Mouse (Mus musculus) neural tube, embryonic 12.5 days (tissue): Measurements from ENCODE around the gene Znrf2. TPM values are rescaled to one million over a fixed set of nuclear protein-coding genes. Genes with fewer than 3 reads are reported as not detected.
"Not testable (repeated sequence)": the region's sequence is repeated elsewhere in the genome, so short reads cannot be mapped to it uniquely, and the experiment has no call there.

Experiments used
- ATAC-seq: fragments of 200-750 bp; cut with Nextera tagmentation; 2 replicates; pipeline ENCODE4 v1.8.0; 2017; ENCODE audit warnings: low read depth, mild to moderate bottlenecking, moderate TSS enrichment, moderate library complexity; ENCODE audit not compliant: low FRiP score
- H3K27ac ChIP-seq: fragments of 300-500 bp; sonication (generic); 2 replicates; pipeline ENCODE4 v1.5.1; 2016
- H3K27me3 ChIP-seq: fragments of 300-500 bp; sonication (generic); replicated peaks from 2 replicates; pipeline ENCODE4 v1.6.1; 2016; ENCODE audit warnings: mild to moderate bottlenecking
- H3K36me3 ChIP-seq: fragments of 300-500 bp; sonication (generic); 2 replicates; pipeline ENCODE4 v1.6.1; 2016; ENCODE audit warnings: mild to moderate bottlenecking
- H3K4me1 ChIP-seq: fragments of 300-500 bp; sonication (generic); 2 replicates; pipeline ENCODE4 v1.6.1; 2016
- H3K4me2 ChIP-seq: fragments of 300-500 bp; sonication (generic); replicated peaks from 2 replicates; pipeline ENCODE4 v1.6.1; 2016; ENCODE audit warnings: mild to moderate bottlenecking
- H3K4me3 ChIP-seq: fragments of 300-500 bp; sonication (generic); 2 replicates; pipeline ENCODE4 v1.5.1; 2016
- H3K9ac ChIP-seq: fragments of 300-500 bp; sonication (generic); 2 replicates; pipeline ENCODE4 v1.6.1; 2016; ENCODE audit warnings: mild to moderate bottlenecking
- H3K9me3 ChIP-seq: fragments of 300-500 bp; sonication (generic); 2 replicates; pipeline ENCODE4 v1.6.1; 2016; ENCODE audit warnings: mild to moderate bottlenecking
- WGBS: fragments of 180-500 bp; shearing (Covaris S2); methylation state at CpG from one replicate; pipeline ENCODE4 v1.1.7; 2016; 5-methylcytosine and 5-hydroxymethylcytosine counted together
- polyA plus RNA-seq: library from polyadenylated mRNA; unstranded; fragments of >200 nt; fragmentation: Nextera tagmentation; extraction: Ambion mirVana; gene quantifications from 2 replicates; pipeline ENCODE4 v1.2.1, GENCODE M21; 2016

Gene Znrf2
- polyA plus RNA-seq, 1 experiment from 2014 or later: 4.4 TPM

DNA sequence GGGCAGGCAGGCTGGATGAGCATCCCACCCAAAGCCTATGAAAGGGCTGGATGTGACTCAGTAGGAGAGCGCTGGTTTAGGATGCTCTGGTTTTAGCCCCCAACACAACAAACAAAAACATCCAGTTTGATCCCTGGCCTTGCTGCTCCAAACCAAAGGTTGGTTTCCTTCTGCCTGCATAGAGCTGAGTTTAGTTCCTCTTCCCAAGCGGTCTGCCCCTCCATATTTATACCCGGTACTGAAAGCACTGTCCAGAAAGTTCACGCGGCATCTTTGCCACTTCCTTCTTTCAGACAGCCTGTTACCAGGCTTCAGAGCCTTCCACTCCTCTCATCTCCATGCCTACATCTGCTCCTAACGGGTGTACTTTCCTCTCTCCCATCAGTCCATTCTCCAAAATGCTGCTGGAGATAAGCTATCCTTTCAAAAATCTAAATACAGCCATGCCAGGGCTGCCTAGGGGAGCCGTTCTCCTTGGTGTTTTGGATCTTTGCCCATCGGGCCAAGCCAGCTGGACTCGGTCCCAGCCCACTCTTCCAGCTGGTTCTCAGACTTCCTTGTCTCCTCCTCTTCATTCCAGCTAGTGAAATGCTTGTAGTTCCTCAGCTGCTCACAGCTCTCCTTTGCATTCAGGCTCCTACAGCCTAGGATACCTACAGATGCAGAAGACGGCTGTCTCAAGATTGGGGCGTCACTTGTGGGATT, 5.0 kb upstream of the Znrf2 start:
- Histone ChIP-seq H3K36me3 (no peaks in the 10 kb centered on the region), H3K4me3 (no peak overlapping the region), H3K9ac (no peak overlapping the region), H3K9me3 (no peaks in the 10 kb centered on the region), H3K27me3 (no peaks in the 10 kb centered on the region), H3K4me1 (peaks cover 5% of the 10 kb centered on the region; the same call in 1 of the 2 replicates), H3K4me2 (no peak overlapping the region), H3K27ac (no peak overlapping the region)
- no peak for ATAC-seq
- WGBS: 90% methylated on average over 11 of the region's 11 CpGs

DNA sequence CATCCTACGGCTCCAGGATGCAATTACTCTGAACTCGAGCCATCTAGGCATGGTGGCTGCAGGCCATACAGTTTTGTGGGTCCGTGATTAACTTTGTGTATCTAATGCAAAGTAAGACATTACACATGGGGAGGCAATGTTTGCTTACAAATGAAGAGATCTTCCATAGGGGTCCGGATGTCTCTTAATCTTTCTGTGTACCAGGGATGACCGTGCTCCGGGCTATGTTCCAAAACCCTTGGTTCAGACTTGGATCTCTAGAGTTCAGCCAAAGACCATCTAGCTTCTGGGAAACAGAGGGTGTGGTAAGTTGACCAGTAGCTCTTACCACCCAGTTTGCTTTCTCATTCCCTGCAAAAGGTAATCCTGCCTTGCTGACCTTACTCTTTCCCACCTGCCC, 4.4 kb upstream of the Znrf2 start:
- Histone ChIP-seq H3K4me1 (peaks cover 5% of the 10 kb centered on the region; the same call in 1 of the 2 replicates), H3K9me3 (no peaks in the 10 kb centered on the region), H3K9ac (no peak overlapping the region), H3K36me3 (no peaks in the 10 kb centered on the region), H3K27me3 (no peaks in the 10 kb centered on the region), H3K27ac (no peak overlapping the region), H3K4me3 (no peak overlapping the region), H3K4me2 (no peak overlapping the region)
- 91% methylated on average over 6 of the region's 6 CpGs for WGBS
- no peak for ATAC-seq

DNA sequence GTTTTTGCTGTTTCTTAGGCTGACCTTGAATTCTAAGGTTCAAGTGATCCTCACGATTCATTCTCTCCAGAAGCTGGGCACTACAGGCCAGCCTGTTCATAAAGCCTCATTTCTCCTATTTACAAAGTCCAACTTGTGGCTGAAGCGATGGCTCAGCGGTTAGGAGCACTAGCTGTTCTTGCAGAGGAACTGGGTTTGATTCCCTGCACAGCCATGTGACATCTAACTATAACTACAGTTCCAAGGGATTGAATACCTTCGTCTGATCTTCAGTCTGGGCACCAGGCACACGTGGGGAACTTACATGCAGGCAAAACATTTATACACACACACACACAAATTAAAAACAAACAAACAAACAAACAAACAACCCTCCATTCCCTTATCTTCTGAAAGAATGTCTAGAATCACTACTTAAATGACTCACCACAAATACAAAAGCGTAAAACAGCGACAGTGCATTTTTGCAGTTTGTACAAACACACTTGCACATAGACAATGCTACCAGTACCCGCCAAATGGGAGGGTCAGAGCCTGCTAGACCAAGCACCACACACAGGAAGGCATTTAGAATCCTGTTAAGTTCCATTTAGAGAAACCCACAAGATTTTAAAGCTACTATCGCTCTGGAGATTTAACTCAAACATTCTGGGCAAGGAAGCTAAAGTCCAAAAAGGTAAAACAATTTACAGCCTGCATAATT, 1.1 kb upstream of the Znrf2 start:
- no peaks in the 10 kb centered on the region for H3K27me3 ChIP-seq
- H3K27ac ChIP-seq: no peak overlapping the region
- H3K36me3 ChIP-seq: no peaks in the 10 kb centered on the region
- H3K4me3 ChIP-seq: no peak overlapping the region
- H3K9ac ChIP-seq: no peak overlapping the region
- H3K4me2 ChIP-seq: peak overlapping the region; percentile 72
- H3K4me1 ChIP-seq: peaks cover 15% of the 10 kb centered on the region
- no peak for ATAC-seq
- H3K9me3 ChIP-seq: no peaks in the 10 kb centered on the region
- 83% methylated on average over 9 of the region's 9 CpGs for WGBS

DNA sequence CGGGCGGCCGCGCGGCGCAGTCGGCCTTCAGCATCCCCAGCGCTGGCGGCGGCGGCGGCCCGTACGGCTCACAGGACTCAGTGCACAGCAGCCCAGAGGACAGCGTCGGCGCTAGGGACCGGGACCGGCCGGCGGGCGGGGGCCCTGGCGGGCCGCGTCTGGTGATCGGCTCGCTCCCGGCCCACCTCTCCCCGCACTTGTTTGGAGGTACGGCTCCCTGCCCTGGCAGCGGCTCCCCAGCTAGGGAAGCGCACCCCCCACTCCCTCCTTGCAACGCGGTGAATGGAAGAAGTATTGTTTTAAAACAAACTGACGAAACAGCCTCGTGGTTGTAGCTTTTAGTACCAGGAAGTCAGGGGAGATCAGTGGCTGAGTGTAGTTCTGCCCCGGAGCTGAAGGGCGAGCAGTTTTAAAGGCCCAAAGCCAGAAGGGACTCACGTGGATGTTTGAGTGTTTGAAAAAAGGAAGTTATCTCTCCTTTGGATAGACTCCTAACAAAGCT, 601 bp downstream of the Znrf2 start:
- WGBS: under 1% methylated on average over 37 of the region's 39 CpGs
- peaks cover 15% of the 10 kb centered on the region for H3K4me1 ChIP-seq

DNA sequence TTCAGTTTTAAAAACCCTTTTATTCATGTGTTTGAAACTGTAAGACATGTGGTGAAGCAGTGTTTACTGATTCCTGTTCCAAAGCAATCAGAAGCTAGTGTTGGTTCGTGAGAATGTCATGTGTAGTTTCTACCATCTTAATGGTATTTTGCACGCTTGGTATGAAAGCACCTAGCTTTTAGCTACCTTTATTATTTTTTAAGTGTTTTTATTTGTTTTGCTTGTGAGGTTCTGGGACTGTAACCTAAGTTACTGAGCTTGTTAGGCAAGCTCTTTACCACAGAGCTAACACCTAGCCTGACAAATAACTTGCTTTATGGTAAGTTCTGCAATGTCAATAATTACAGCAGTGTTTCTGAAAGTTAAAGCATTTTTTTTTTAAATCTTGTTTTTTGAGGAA, 1.7 kb downstream of the Znrf2 start:
- Histone ChIP-seq H3K9me3 (no peaks in the 10 kb centered on the region), H3K9ac (no peak overlapping the region), H3K36me3 (no peaks in the 10 kb centered on the region), H3K27me3 (no peaks in the 10 kb centered on the region), H3K4me2 (peak overlapping the region; percentile 72), H3K4me1 (peaks cover 15% of the 10 kb centered on the region), H3K27ac (no peak overlapping the region), H3K4me3 (peak overlapping the region; percentile 83; the same call in 1 of the 2 replicates)
- ATAC-seq: no peak
- WGBS: 55% methylated on average over 2 of the region's 2 CpGs

More for the DNA sequence above, 601 bp downstream of the Znrf2 start:
- Histone ChIP-seq H3K4me2 (peak overlapping the region; percentile 72), H3K27me3 (no peaks in the 10 kb centered on the region), H3K9me3 (no peaks in the 10 kb centered on the region), H3K36me3 (no peaks in the 10 kb centered on the region), H3K27ac (peak overlapping the region; percentile 96), H3K9ac (peak overlapping the region; percentile 89), H3K4me3 (peak overlapping the region; percentile 83)
- peak; percentile 56 for ATAC-seq

DNA sequence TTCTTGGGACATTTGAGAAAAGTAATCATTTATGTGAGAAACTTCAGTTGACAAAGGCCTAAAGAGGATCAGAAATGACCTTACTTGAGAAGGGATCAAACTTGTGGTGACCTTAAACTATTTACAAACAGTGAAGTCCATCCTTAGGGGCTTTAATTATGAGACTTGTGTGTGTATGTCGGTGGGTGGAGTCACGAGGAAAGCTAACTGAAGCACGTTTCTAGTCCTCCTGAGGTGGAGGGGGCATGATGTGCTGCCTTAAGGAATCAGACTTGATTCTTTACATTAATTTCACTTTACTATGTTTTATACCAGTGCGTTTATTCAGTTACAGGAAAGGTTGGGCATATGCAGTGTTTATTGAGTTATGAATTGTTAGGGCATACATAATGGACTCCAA, 2.6 kb downstream of the Znrf2 start:
- Histone ChIP-seq H3K9ac (no peak overlapping the region), H3K4me1 (peaks cover 15% of the 10 kb centered on the region), H3K36me3 (no peaks in the 10 kb centered on the region), H3K9me3 (no peaks in the 10 kb centered on the region), H3K27me3 (no peaks in the 10 kb centered on the region), H3K4me2 (0 out of 2 replicates have a peak overlapping the region, but pooled peaks have one; percentile 12), H3K4me3 (no peak overlapping the region), H3K27ac (no peak overlapping the region)
- WGBS: 42% methylated on average over 4 of the region's 4 CpGs
- ATAC-seq: no peak

DNA sequence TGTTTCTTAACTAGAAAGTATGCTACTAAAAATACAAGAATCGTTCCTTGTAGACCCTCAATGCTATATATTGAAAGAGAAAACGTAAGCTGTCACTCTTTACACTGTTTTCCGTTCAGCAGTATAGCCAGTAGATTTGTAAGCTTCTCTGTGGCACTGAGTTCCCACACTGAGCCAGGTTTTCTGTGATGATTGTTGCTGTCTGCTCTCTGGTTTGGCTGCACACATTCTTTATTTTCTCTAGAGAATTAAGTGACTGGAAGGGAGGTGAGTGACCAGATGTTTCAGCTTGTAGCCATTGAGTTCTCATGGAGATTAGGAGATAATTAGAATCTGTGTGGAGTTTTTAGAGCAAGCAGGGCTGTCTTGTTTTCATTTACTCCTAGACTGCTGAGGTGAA, 3.0 kb downstream of the Znrf2 start:
- H3K27ac ChIP-seq: no peak overlapping the region
- H3K4me1 ChIP-seq: peaks cover 15% of the 10 kb centered on the region
- WGBS: 71% methylated on average over 3 of the region's 3 CpGs
- no peaks in the 10 kb centered on the region for H3K9me3 ChIP-seq
- H3K4me3 ChIP-seq: no peak overlapping the region
- H3K4me2 ChIP-seq: no peak overlapping the region
- no peaks in the 10 kb centered on the region for H3K36me3 ChIP-seq
- ATAC-seq: no peak
- no peak overlapping the region for H3K9ac ChIP-seq
- H3K27me3 ChIP-seq: no peaks in the 10 kb centered on the region

DNA sequence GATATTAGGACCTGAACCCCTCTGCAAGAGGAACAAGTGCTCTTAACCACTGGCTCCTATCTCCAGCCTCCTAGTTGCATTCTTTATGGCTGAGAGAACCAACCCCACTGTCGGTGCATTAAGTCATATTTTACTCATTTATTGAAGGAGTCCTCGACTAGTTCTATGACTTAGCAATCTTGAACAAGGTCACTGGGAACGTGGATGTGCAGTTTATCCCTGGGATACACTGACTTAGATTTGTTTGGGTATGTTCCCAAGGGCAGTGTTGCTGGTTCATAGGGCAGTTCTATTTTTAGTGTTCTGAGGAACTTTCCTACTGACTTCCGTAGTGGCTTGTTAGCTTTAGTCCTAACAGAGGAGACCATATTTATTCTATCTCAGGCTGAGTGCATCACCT, 5.6 kb downstream of the Znrf2 start:
- 82% methylated on average over 4 of the region's 4 CpGs for WGBS
- Histone ChIP-seq H3K4me1 (peaks cover 10% of the 10 kb centered on the region; the same call in 1 of the 2 replicates), H3K9ac (no peak overlapping the region), H3K27me3 (no peaks in the 10 kb centered on the region), H3K9me3 (no peaks in the 10 kb centered on the region), H3K36me3 (no peaks in the 10 kb centered on the region), H3K27ac (no peak overlapping the region), H3K4me2 (no peak overlapping the region), H3K4me3 (no peak overlapping the region)
- no peak for ATAC-seq

DNA sequence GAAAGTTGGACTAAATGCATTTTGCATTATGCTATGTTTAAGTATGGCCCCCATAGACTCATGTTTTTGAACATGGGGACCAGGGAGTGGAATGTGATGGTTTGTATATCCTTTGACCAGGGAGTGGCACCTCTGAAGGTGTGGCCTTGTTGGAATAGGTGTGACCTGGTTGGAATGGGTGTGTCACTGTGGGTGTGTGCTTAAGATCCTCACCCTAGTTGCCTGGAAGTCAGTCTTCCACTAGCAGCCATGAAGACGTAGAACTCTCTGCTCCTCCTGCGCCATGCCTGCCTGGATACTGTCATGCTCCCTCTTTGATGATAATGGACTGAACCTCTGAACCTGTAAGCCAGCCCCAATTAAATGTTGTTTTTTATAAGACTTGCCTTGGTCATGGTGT, 7.8 kb downstream of the Znrf2 start:
- H3K9me3 ChIP-seq: not testable (repeated sequence)

DNA sequence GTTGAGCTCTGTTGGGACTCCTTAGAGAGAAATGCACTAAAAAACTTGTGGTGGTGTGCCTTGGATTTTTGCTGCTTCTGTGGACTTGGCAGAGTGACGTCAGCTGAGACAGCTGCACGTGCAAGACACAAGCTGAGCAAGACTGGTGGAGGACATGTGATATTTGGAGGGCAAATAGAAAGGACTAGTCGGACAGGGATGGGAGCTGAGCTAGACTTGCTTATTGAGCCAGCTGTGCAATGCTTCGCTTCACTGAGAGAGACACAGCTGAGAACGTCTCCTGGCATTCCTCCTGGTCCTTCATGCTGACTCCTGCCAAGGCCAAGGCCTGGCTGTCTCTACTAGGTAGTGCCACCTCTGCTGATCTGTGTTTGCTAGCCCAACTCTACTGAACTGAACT, 10.8 kb downstream of the Znrf2 start:
- no peak overlapping the region for H3K4me2 ChIP-seq
- no peak overlapping the region for H3K27ac ChIP-seq
- no peak overlapping the region for H3K4me3 ChIP-seq
- no peak overlapping the region for H3K9ac ChIP-seq
- H3K27me3 ChIP-seq: no peaks in the 10 kb centered on the region
- H3K36me3 ChIP-seq: no peaks in the 10 kb centered on the region
- 86% methylated on average over 5 of the region's 5 CpGs for WGBS
- no peak for ATAC-seq
- peaks cover 5% of the 10 kb centered on the region; the same call in 1 of the 2 replicates for H3K4me1 ChIP-seq
- H3K9me3 ChIP-seq: no peaks in the 10 kb centered on the region

More for the DNA sequence above, 7.8 kb downstream of the Znrf2 start:
- ATAC-seq, H3K4me1 ChIP-seq, H3K4me2 ChIP-seq, H3K27me3 ChIP-seq, H3K36me3 ChIP-seq, H3K9ac ChIP-seq, H3K27ac ChIP-seq, H3K4me3 ChIP-seq: not testable (repeated sequence)
- 96% methylated on average over 2 of the region's 2 CpGs for WGBS

DNA sequence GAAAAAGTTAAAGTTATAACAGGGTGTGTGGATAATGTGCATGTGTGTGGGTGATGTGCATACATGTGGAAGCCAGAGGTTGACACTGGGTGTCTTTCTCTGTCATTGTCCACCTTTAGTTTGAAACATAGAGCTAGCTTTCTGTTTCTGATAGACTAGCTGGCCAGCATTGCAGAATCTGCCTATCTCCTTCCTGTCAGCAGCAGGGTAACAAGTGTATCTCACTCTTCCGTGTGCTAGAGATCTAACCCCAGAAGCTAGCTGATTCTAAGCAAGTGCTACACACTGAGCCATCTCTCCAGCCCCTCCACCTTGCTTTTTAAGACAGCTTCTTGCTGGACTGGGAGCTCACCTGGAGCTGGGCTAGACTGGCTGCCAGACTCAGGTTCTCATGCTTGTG, 11.6 kb downstream of the Znrf2 start:
- no peak for ATAC-seq
- Histone ChIP-seq H3K36me3 (no peaks in the 10 kb centered on the region), H3K9me3 (no peaks in the 10 kb centered on the region), H3K4me3 (no peak overlapping the region), H3K4me1 (peaks cover 5% of the 10 kb centered on the region; the same call in 1 of the 2 replicates), H3K4me2 (no peak overlapping the region), H3K27ac (no peak overlapping the region), H3K27me3 (no peaks in the 10 kb centered on the region), H3K9ac (no peak overlapping the region)
- 90% methylated on average over 1 of the region's 1 CpGs for WGBS

DNA sequence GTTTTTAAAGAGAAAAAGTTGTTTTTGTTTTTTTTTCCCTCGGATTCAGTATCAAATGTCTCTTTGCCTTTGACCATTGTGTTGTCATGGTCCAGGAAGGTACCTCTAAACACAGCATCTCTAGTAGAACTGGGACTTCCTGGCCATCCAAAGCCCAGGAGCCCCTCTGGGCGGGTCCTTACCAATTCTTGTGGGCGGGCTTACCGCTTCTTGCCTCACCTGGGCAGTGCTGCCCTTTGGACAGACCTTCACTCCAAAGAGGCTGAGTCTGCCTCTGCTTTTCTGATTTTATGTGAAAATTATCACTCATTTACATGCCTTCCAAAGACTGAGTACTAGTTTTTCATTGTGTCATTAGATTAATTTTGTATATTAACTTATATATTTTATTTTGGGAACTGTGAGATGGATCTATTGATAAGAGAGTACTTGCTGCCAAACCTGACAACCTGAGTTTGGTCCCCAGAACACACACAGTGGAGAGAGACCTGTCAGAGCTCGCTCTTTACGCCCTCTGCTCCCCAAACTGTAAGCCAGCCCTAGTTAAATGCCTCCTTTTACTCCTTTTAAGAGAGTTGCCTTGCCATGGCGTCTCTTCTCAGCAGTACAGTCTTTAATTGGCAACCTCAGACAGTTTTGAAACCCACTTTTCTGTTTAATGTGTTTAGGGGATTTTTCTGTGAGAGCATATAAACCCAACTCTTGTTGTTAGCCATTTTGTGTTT, 13.5 kb downstream of the Znrf2 start:
- no peak overlapping the region for H3K4me2 ChIP-seq
- H3K27ac ChIP-seq: no peak overlapping the region
- H3K27me3 ChIP-seq: no peaks in the 10 kb centered on the region
- no peak overlapping the region for H3K9ac ChIP-seq
- WGBS: 86% methylated on average over 7 of the region's 7 CpGs
- H3K9me3 ChIP-seq: no peaks in the 10 kb centered on the region
- H3K4me1 ChIP-seq: peaks cover 5% of the 10 kb centered on the region; the same call in 1 of the 2 replicates
- no peaks in the 10 kb centered on the region for H3K36me3 ChIP-seq
- H3K4me3 ChIP-seq: no peak overlapping the region
- no peak for ATAC-seq
